Mouse (Mus musculus): ENCODE data around the gene Katnbl1. TPM values are rescaled to one million over a fixed set of nuclear protein-coding genes. Genes with fewer than 3 reads are reported as not detected.
"Not testable (repeated sequence)": the region's sequence is repeated elsewhere in the genome, so short reads cannot be mapped to it uniquely, and the experiment has no call there.

Katnbl1 gene
- polyA plus RNA-seq, 1 experiment from 2014 or later, result 32.4 TPM

GRCm38 (mm10) chr2:112452513-112452912 is 73.5 kb downstream of the Katnbl1 start:
- not testable (repeated sequence) for H3K27ac ChIP-seq; H3K4me3 ChIP-seq (replicated peaks); H3K9me3 ChIP-seq; H3K36me3 ChIP-seq; H3K27me3 ChIP-seq; H3K4me2 ChIP-seq (replicated peaks); ATAC-seq; H3K9ac ChIP-seq (replicated peaks)
- peaks cover 17% of the 10 kb centered on the region for H3K4me1 ChIP-seq (replicated peaks)

- 32% methylated on average over 17 of the region's 17 CpGs for whole genome bisulfite sequencing
- peak; percentile 78; the same call in 1 of the 2 replicates for ATAC-seq
Observed at GRCm38 (mm10) chr2:112454125-112454861, 75.3 kb downstream of the Katnbl1 start.

GRCm38 (mm10) chr2:112454862-112455564 is 76.0 kb downstream of the Katnbl1 start, which contains the start of gene Emc7:
TSS of gene Emc7 (plus strand) at chr2:112454997.
- peak within 1 kb of the TSS; percentile 95 for H3K9ac ChIP-seq (replicated peaks)
- under 1% methylated on average over 49 of the region's 49 CpGs for WGBS

More at GRCm38 (mm10) chr2:112454125-112454861, 75.3 kb downstream of the Katnbl1 start:
- Histone ChIP-seq H3K4me2 (replicated peaks) (peak overlapping the region; percentile 91), H3K4me1 (replicated peaks) (peaks cover 20% of the 10 kb centered on the region), H3K4me3 (replicated peaks) (peak overlapping the region; percentile 92), H3K27me3 (no peaks in the 10 kb centered on the region), H3K36me3 (no peaks in the 10 kb centered on the region), H3K27ac (peak overlapping the region; percentile 65; the same call in 1 of the 2 replicates), H3K9me3 (no peaks in the 10 kb centered on the region), H3K9ac (replicated peaks) (peak overlapping the region; percentile 95)

GRCm38 (mm10) chr2:112460557-112460956 is 81.5 kb downstream of the Katnbl1 start:
- ATAC-seq, result no peak
- Histone ChIP-seq H3K9ac (replicated peaks) (no peak overlapping the region), H3K4me2 (replicated peaks) (no peak overlapping the region), H3K27me3 (no peaks in the 10 kb centered on the region), H3K27ac (no peak overlapping the region), H3K4me1 (replicated peaks) (peaks cover 14% of the 10 kb centered on the region), H3K9me3 (no peaks in the 10 kb centered on the region), H3K4me3 (replicated peaks) (no peak overlapping the region), H3K36me3 (peaks cover 26% of the 10 kb centered on the region)
- 97% methylated on average over 3 of the region's 3 CpGs for WGBS

More at GRCm38 (mm10) chr2:112454862-112455564, 76.0 kb downstream of the Katnbl1 start, which contains the start of gene Emc7:
- H3K4me1 ChIP-seq (replicated peaks), result peaks cover 20% of the 10 kb centered on the region
- H3K27ac ChIP-seq, result peak within 1 kb of the TSS; percentile 84
- peak within 1 kb of the TSS; percentile 92 for H3K4me3 ChIP-seq (replicated peaks)
- H3K36me3 ChIP-seq, result peaks cover 2% of the 10 kb centered on the region
- H3K27me3 ChIP-seq, result no peaks in the 10 kb centered on the region
- no peaks in the 10 kb centered on the region for H3K9me3 ChIP-seq
- H3K4me2 ChIP-seq (replicated peaks), result peak within 1 kb of the TSS; percentile 91
- ATAC-seq, result peak; percentile 99

Other genes with a start within 250 kb of the Katnbl1 start
- not detected in 2 replicates for gene Olfr1316, start 244.2 kb upstream of the Katnbl1 start, polyA plus RNA-seq (2015; fragmentation: Nextera tagmentation; extraction: Ambion mirVana)
- not detected in 2 replicates for gene Olfr1317, start 238.9 kb upstream of the Katnbl1 start, polyA plus RNA-seq (2015; fragmentation: Nextera tagmentation; extraction: Ambion mirVana)
- gene Olfr1318, start 225.0 kb upstream of the Katnbl1 start, polyA plus RNA-seq (2015; fragmentation: Nextera tagmentation; extraction: Ambion mirVana), result not detected in 2 replicates
- gene Lpcat4, start 139.7 kb upstream of the Katnbl1 start, polyA plus RNA-seq (2015; fragmentation: Nextera tagmentation; extraction: Ambion mirVana), result 13.7 and 13.9 TPM in 2 replicates
- gene Nutm1, start 119.9 kb upstream of the Katnbl1 start, polyA plus RNA-seq (2015; fragmentation: Nextera tagmentation; extraction: Ambion mirVana), result 0.05 TPM in 1 of 2 replicates, not detected in the other
- gene Nop10, start 117.3 kb upstream of the Katnbl1 start, polyA plus RNA-seq (2015; fragmentation: Nextera tagmentation; extraction: Ambion mirVana), result 152 and 160 TPM in 2 replicates
- 16.4 TPM in 2 replicates for gene Slc12a6, start 113.4 kb upstream of the Katnbl1 start, polyA plus RNA-seq (2015; fragmentation: Nextera tagmentation; extraction: Ambion mirVana)
- not detected in 2 replicates for gene Gm21985, start 112.9 kb upstream of the Katnbl1 start, polyA plus RNA-seq (2015; fragmentation: Nextera tagmentation; extraction: Ambion mirVana)
- gene Emc4, start 11.2 kb upstream of the Katnbl1 start, polyA plus RNA-seq (2015; fragmentation: Nextera tagmentation; extraction: Ambion mirVana), result 149 and 152 TPM in 2 replicates
- 15.7 and 16.3 TPM in 2 replicates for gene Emc7, start 75.8 kb downstream of the Katnbl1 start, polyA plus RNA-seq (2015; fragmentation: Nextera tagmentation; extraction: Ambion mirVana)
- 0.21 and 0.26 TPM in 2 replicates for gene Chrm5, start 101.6 kb downstream of the Katnbl1 start, polyA plus RNA-seq (2015; fragmentation: Nextera tagmentation; extraction: Ambion mirVana)
- gene Aven, start 113.8 kb downstream of the Katnbl1 start, polyA plus RNA-seq (2015; fragmentation: Nextera tagmentation; extraction: Ambion mirVana), result 2.3 and 3.1 TPM in 2 replicates